Mouse (Mus musculus) heart, embryonic 11.5 days (tissue): ENCODE results near the gene Med4. TPM values are rescaled to one million over a fixed set of nuclear protein-coding genes. Genes with fewer than 3 reads are reported as not detected.

Source experiments
- ATAC-seq: fragments of 200-750 bp; cut with Nextera tagmentation; replicated peaks from 2 replicates; pipeline ENCODE4 v1.8.0; 2017; ENCODE audit warnings: moderate library complexity; ENCODE audit not compliant: insufficient number of reproducible peaks, low FRiP score, low TSS enrichment
- H3K27ac ChIP-seq: fragments of 300-500 bp; sonication (generic); 2 replicates; pipeline ENCODE4 v1.5.1; 2014; ENCODE audit warnings: mild to moderate bottlenecking, low read depth, low read length
- H3K27me3 ChIP-seq: fragments of 300-500 bp; sonication (generic); 2 replicates; pipeline ENCODE4 v1.6.1; 2014; ENCODE audit warnings: mild to moderate bottlenecking, low read length, mixed read lengths; ENCODE audit not compliant: control insufficient read depth, insufficient read depth
- H3K36me3 ChIP-seq: fragments of 300-500 bp; sonication (generic); 2 replicates; pipeline ENCODE4 v1.6.1; 2014; ENCODE audit warnings: mild to moderate bottlenecking, low read length, moderate library complexity, mixed read lengths; ENCODE audit not compliant: control insufficient read depth, insufficient read depth
- H3K4me1 ChIP-seq: fragments of 300-500 bp; sonication (generic); 2 replicates; pipeline ENCODE4 v1.6.1; 2014; ENCODE audit warnings: low read length; ENCODE audit not compliant: control insufficient read depth, insufficient read depth
- H3K4me2 ChIP-seq: fragments of 300-500 bp; sonication (generic); 2 replicates; pipeline ENCODE4 v1.6.1; 2014; ENCODE audit warnings: mild to moderate bottlenecking, moderate library complexity
- H3K4me3 ChIP-seq: fragments of 300-500 bp; sonication (generic); 2 replicates; pipeline ENCODE4 v1.5.1; 2014; ENCODE audit warnings: low read depth, low read length
- H3K9ac ChIP-seq: fragments of 300-500 bp; sonication (generic); 2 replicates; pipeline ENCODE4 v1.6.1; 2014; ENCODE audit warnings: mild to moderate bottlenecking, low read depth, low read length, moderate library complexity
- H3K9me3 ChIP-seq: fragments of 300-500 bp; sonication (generic); replicated peaks from 2 replicates; pipeline ENCODE4 v1.6.1; 2016; ENCODE audit warnings: low read length; ENCODE audit not compliant: control insufficient read depth
- WGBS: fragments of 180-500 bp; shearing (Covaris S2); extraction: QIAGEN DNeasy Blood & Tissue Kit; methylation state at CpG from one replicate; pipeline ENCODE4 v1.1.7; 2014; ENCODE audit not compliant: insufficient replicate concordance; 5-methylcytosine and 5-hydroxymethylcytosine counted together
- polyA plus RNA-seq: library from polyadenylated mRNA; unstranded; fragments of >200 nt; fragmentation: Nextera tagmentation; extraction: Ambion mirVana; gene quantifications from 2 replicates; pipeline ENCODE4 v1.2.1, GENCODE M21; 2014

Gene Med4
- polyA plus RNA-seq, result 60.8 and 63.8 TPM in 2 replicates

DNA sequence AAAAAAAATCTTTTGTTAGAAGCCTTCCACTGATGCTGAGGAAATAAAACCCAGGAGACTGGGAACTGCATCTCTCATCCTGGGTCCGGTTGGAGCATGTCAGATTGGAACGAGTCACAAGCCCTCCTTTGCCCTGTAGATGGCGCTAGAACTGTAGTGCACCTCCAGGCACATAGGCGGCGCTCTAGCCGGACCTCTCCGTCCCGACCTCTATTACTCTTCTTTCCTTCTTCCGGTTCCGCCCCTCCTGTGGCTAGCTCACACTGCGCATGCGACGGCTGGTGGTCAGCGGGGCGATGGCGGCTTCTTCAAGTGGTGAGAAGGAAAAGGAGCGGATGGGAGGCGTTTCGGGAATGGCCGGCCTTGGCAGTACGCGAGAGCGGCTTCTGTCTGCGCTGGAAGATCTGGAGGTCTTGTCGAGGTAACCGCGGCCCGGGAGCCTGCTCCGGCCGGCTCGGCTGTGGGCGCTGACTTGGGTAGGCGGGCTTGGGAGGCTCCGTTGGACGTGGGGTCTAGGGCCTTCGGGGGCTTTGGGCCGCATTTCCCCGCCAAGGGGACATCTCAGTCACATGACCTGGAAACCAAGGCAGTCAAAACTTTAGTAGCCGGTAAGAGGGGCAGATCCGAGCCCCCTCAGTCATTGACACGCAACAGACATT lies at the start of gene Med4:
TSS of gene Med4 (plus strand) at position 261 of the 659 bp plus-strand sequence.
- H3K4me2 ChIP-seq, result peak within 1 kb of the TSS; percentile 85
- under 1% methylated on average over 41 of the region's 41 CpGs for WGBS
- peaks cover 9% of the 10 kb centered on the region for H3K4me1 ChIP-seq

DNA sequence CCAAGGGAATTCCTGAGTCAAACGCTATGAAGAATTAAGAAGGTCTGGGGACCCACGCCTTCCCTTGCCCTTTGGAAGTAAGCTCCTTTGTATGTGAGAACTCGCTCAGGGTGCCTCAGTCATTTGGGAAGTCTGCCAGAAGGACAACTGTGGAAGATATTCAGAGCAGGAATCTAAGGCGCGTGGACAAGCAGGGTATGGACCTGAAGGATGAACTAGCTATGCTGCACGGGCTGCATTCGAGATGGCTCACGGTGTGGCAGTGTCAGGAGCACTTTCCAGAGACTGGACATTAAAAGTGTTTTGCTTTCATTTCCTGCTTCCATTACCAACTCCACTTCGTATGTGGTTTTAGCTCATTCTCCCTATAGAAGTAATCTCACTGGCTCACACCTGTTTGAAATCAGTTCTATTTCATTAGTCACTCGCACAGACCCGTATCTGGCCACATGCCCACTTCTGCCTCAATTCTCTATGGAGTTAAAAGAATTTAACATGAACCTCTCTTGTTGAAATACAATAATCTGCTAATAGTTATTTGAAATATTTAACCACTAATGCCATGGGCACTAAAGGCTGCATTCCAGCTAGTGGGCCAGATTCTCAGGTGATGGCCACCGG lies 49.2 kb upstream of the Med4 start:
- no peaks in the 10 kb centered on the region for H3K36me3 ChIP-seq
- H3K4me1 ChIP-seq, result no peaks in the 10 kb centered on the region
- H3K4me2 ChIP-seq, result no peak overlapping the region
- no peak overlapping the region for H3K4me3 ChIP-seq
- H3K9me3 ChIP-seq, result no peaks in the 10 kb centered on the region
- WGBS, result 78% methylated on average over 12 of the region's 12 CpGs
- H3K27ac ChIP-seq, result no peak overlapping the region
- no peak overlapping the region for H3K9ac ChIP-seq
- ATAC-seq, result no peak
- no peaks in the 10 kb centered on the region for H3K27me3 ChIP-seq

More for the DNA sequence above, at the start of gene Med4:
- peak; percentile 87 for ATAC-seq
- Histone ChIP-seq H3K36me3 (no peaks in the 10 kb centered on the region), H3K9me3 (no peaks in the 10 kb centered on the region), H3K9ac (peak within 1 kb of the TSS; percentile 89), H3K27ac (0 out of 2 replicates have a peak within 1 kb of the TSS, but pooled peaks have one; percentile 19), H3K27me3 (no peaks in the 10 kb centered on the region), H3K4me3 (peak within 1 kb of the TSS; percentile 95)

DNA sequence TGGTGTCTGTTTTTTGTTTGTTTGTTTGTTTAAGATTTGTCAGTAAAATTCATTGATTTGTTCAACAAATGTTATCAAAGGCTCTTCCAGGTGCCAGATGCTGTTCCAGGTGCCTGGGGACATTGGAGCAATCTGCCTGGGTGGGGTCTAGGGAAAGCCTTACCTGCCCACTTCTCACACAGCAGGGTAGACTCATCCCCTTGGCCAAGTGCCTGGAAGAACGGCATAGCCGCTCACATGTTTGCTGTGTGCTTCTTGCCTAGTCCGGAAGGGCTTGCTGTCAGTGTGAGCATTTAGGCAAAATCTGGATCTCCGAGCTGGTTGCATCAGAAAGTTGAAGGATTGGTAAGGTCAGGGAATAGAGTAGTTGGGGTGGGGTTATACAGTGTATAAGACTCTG lies 47.6 kb upstream of the Med4 start:
- Histone ChIP-seq H3K27me3 (0 out of 2 replicates have a peak, but pooled peaks cover 2% of the 10 kb centered on the region), H3K9me3 (no peaks in the 10 kb centered on the region), H3K36me3 (no peaks in the 10 kb centered on the region), H3K27ac (no peak overlapping the region), H3K4me3 (no peak overlapping the region), H3K9ac (no peak overlapping the region), H3K4me2 (no peak overlapping the region), H3K4me1 (no peaks in the 10 kb centered on the region)
- no peak for ATAC-seq
- WGBS, result 82% methylated on average over 4 of the region's 4 CpGs

DNA sequence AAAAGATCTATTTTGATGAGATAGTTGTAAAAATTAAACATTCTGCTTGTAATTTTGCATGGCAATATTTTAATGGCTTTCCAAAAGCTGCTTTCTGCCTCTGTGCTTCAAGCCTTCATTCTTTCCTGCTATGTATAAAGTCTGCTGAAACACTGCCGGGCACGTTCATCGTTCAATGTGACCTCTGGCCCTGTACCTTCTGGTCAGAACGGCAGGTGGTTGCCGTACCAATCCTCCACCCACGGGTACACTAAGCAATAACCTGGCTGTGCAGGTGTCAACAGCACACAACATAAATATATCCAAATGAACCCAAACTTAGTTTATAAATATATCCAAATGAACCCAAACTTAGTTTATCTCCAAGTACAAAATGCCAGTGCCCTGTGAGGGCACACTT lies 42.1 kb upstream of the Med4 start:
- Histone ChIP-seq H3K4me2 (no peak overlapping the region), H3K27me3 (0 out of 2 replicates have a peak, but pooled peaks cover 2% of the 10 kb centered on the region), H3K4me1 (no peaks in the 10 kb centered on the region), H3K36me3 (no peaks in the 10 kb centered on the region), H3K9ac (no peak overlapping the region), H3K4me3 (no peak overlapping the region), H3K27ac (no peak overlapping the region), H3K9me3 (no peaks in the 10 kb centered on the region)
- ATAC-seq, result no peak
- WGBS, result 79% methylated on average over 6 of the region's 6 CpGs

DNA sequence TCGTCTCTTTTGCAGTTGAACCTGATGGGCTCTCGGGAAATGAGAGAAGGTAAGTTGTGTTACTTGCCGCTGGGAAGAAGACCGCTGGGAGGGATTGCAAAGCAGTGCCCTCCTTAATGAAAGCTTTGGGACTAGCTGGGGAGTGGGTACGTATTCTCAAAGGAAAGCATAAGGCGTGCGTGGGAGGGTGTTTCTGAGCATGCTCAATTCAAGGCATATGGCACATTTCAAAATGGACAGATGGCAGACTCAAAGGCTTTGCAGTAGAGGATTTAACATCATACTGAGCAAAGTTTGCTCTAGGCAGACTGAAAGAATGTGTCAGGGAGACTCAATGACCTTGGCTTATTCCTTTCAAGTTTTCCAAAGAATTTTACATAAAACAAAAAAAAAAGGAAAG lies 40.3 kb upstream of the Med4 start:
- Histone ChIP-seq H3K9ac (no peak overlapping the region), H3K4me2 (no peak overlapping the region), H3K27ac (no peak overlapping the region), H3K9me3 (no peaks in the 10 kb centered on the region), H3K36me3 (no peaks in the 10 kb centered on the region), H3K4me1 (no peaks in the 10 kb centered on the region), H3K27me3 (0 out of 2 replicates have a peak, but pooled peaks cover 2% of the 10 kb centered on the region), H3K4me3 (no peak overlapping the region)
- WGBS, result 78% methylated on average over 7 of the region's 7 CpGs
- no peak for ATAC-seq

DNA sequence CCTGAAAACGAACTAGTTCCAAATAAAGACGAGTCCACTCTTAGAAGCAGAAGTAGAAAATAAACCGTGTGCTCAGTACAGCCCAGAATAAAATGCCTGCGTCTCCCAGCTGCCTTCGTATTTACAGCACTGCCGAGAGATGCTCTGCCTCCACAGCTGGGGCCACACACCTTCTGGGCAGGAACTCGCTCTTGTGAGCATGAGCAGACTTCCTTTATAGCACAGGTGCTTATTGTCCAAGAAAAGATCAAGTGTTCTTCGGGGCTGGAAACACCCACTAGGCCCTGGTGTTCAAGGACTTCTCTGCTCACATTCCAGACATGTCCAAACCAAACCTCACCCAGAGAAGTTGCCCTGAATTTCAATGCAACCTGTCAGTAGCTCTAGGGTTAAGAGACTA lies 39.2 kb upstream of the Med4 start:
- H3K9ac ChIP-seq, result no peak overlapping the region
- ATAC-seq, result no peak
- H3K27me3 ChIP-seq, result 0 out of 2 replicates have a peak, but pooled peaks cover 2% of the 10 kb centered on the region
- no peak overlapping the region for H3K4me2 ChIP-seq
- H3K4me3 ChIP-seq, result no peak overlapping the region
- 75% methylated on average over 8 of the region's 8 CpGs for WGBS
- no peaks in the 10 kb centered on the region for H3K9me3 ChIP-seq
- no peak overlapping the region for H3K27ac ChIP-seq
- peaks cover 4% of the 10 kb centered on the region for H3K4me1 ChIP-seq
- no peaks in the 10 kb centered on the region for H3K36me3 ChIP-seq

DNA sequence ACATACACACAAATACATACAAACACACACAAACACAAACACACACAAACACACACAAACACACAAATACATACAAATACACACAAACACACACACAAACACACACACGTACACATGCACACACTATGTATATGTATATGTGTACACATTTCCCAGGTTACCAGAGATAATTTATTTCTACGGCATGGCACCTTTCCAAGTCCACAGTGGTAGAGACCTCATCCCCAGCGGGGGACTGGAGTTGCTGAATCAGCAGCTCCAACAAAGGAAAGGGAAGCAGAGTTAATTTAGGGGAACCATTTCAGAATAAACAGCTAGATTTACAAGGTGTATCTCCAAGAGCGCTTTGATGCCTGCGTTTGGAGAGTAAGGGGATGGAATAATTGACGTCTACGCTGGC lies 37.6 kb upstream of the Med4 start:
- Histone ChIP-seq H3K9me3 (no peaks in the 10 kb centered on the region), H3K4me1 (peaks cover 4% of the 10 kb centered on the region), H3K4me3 (no peak overlapping the region), H3K9ac (no peak overlapping the region), H3K27me3 (no peaks in the 10 kb centered on the region), H3K27ac (no peak overlapping the region), H3K36me3 (no peaks in the 10 kb centered on the region), H3K4me2 (no peak overlapping the region)
- ATAC-seq, result no peak
- WGBS, result 70% methylated on average over 7 of the region's 7 CpGs

DNA sequence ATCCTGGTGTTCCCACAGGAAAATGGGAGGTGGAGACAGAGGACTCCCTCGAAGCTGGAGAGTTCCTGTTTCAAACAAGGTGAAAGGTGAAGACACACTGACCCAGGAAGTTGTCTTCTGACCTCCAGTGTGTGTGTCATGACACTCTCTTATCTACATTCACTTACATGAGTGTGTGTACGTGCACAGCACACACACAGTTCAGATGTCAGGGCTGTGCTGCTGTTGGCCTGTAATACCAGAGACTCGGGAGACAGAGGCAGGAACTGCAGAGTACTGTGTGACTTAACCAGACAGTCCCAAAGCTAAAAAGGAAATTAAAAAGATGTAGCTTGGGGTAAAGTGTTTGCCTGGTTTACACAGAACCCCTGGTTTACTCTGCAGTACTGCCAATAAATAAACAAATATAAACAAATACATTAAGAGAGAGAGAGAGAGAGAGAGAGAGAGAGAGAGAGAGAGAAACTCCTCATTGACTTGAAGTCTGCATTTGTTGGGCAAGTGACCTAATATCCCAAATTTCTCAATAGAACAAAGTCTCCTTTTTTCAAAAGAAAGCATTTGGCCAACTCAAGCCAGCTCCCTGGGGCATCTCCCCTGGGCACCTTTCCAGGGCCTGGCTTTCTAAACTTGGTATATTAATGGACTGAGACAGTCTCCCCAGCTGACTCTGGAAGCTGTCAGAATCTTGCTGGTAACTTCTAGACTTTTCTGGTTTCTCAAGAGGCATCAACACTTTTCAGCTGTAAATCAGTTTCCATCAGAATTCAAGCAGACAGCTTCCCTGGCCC lies 36.0 kb upstream of the Med4 start:
- WGBS, result 27% methylated on average over 3 of the region's 3 CpGs
- H3K4me2 ChIP-seq, result no peak overlapping the region

More for the DNA sequence above, 36.0 kb upstream of the Med4 start:
- peaks cover 4% of the 10 kb centered on the region for H3K4me1 ChIP-seq
- no peaks in the 10 kb centered on the region for H3K9me3 ChIP-seq
- ATAC-seq, result no peak
- no peak overlapping the region for H3K9ac ChIP-seq
- no peaks in the 10 kb centered on the region for H3K36me3 ChIP-seq
- no peaks in the 10 kb centered on the region for H3K27me3 ChIP-seq
- no peak overlapping the region for H3K27ac ChIP-seq
- no peak overlapping the region for H3K4me3 ChIP-seq
